Mouse (Mus musculus): Measurements from ENCODE around the gene Snx15.
A peak's percentile ranks its signal among the peaks of the same experiment; 100 is the strongest.
"Not testable (repeated sequence)": the region's sequence is repeated elsewhere in the genome, so short reads cannot be mapped to it uniquely, and the experiment has no call there.

The Snx15 gene

GRCm38 (mm10) chr19:6127760-6128341 is at the start of gene Snx15:
Gene Snx15, minus strand, starts transcription at chr19:6128304.
- DNase-seq = peak; percentile 96 to 98

DNA sequence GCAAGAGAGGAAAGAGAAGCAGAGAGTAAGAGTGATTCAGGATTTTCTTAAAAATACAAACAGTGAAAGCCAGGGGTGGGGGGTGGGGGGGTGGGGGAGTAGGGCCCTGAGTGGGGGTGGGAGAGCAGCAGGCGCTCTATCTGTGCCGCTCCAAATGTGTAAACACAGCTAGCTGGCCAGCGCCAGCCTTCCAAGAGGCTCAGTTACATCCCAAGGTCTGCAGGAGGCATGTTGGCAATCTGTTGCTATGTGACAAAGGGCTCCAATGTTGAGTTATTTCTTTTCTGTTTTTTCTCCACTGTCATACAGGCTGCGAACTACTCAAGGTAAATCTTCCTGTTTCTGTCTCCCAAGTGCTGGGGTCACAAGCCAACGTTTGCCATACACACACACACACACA is 46.7 kb upstream of the Snx15 start:
- DNase-seq = no peak

DNA sequence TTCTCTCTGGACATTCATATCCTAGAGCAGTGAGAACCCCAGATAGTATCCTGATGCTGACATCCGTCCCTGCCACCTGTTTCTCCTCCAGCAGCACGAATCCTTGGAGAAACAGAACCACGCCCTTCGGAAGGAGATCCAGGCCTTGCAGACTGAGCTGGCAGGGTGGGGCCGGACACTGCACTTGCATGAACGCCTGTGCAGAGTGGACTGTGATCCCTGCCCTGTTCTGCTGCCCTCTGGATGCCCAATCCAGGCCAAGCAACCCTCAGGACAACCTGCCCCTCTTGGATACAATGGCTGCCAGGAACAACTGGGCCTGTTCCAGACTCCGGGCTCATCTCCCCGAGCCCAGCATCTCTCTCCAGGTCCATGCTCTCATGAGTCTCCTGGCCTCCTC is 43.1 kb upstream of the Snx15 start:
- DNase-seq = no peak

DNA sequence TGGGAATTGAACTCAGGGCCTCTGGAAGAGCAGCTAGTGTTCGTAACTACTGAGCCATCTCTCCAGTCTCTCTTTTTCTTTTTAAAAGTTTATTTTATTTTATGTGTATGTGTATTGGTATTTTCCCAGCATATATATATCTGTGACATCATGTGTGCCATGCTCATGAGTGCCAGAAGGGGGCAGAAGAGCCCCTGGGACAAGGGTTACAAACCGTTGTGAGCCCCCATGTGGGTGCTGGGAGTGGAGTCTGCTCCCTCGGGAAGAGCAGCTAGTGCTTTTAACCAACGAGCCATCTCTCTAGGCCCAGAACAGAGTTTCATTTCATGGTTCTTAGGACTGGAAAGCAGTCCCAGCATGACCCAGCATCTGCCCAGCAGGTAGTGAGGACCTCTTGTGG is 38.6 kb upstream of the Snx15 start:
- DNase-seq = no peak

DNA sequence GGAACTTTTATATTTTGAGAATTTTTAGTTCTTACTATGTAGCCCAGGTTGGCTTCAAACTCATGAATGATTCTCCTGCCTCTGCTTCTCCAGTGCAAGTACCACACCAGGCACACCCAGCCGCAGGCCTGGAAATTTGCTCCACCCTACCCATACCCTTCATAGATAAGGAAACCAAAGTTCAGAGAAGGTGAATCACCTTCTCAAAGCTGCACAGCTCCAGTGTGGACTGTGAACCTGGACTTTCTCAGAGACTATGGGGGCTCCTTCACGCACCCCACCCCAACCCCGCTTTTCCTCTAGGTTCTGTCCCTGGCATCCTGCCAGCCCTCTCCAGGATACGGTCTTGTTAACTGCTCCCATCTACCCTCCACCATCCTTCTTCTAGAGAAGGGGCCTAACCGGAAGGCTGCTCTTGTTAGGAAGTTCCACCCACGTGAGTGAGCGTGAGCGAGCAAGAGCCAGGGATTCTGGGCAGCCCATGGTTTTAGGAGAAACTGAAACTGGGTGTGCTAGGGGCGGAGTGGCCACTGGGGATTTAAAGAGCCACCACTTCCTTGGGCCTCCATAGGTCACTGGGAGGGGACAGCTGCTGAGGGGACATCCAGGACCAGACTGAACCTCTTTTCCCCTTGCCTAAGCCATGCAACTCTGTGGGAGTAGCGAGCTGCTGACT is 35.9 kb upstream of the Snx15 start:
- peak; percentile 65 to 71 for DNase-seq

DNA sequence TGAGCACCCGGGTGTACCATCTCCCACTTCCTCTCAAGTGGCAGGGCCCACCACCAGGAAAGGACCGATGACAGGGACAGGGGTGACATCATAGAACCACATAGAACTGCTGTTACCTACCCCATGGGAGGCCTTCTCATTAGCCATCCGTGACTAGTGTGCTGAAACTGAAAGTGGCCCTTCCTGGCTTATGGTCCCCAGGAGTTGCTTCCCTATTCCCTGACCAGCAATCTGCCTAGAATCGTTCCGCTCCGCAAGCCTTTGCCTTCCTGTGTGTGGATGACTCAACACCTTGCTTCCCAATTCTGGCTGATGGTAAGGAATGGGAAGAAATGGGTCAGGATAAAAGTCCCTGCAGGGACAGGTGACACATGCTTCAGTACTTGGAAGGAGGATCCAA is 29.1 kb upstream of the Snx15 start:
- DNase-seq = peak in 1 of 2 experiments; percentile 23

DNA sequence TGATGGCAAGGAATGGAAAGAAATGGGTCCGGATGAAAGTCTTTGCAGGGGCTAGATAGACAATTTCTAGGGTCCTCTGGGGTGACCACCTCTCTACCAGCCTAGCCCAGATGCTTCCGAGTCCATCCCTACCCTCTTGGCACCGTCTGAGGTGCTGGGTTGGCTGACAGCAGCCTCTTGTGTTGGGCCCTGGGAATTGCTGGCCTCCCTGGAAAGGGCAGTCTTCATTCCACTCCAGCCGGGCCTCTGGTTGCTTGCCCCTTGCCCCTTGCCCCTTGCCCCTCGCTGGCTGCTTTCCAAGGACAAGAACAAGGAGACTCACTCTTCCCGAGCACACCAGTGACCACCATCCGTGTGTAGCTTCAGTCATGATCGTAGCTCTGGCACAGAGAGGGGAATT is 28.3 kb upstream of the Snx15 start:
- DNase-seq = no peak

GRCm38 (mm10) chr19:6155174-6155573 is 27.1 kb upstream of the Snx15 start:
- DNase-seq = no peak

DNA sequence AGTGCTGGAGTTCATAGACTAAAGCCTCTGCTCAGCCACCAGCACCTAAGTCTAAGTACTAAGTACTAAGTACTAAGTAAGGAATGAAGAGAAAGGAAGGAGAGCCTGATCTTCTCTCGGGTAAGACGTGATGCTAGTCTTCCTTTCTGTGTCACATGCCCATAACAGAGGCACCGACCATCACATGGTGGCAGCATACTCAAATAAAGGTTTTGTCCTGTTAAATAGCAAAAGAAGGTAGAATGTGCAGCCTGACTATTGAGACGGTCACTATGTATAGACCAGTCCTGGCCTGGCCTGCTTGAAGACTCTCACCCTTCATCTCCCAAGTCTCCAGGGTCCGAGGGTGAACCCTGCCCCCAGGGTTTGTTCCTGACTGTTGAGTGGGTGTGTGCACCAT is 16.7 kb upstream of the Snx15 start:
- no peak for DNase-seq

DNA sequence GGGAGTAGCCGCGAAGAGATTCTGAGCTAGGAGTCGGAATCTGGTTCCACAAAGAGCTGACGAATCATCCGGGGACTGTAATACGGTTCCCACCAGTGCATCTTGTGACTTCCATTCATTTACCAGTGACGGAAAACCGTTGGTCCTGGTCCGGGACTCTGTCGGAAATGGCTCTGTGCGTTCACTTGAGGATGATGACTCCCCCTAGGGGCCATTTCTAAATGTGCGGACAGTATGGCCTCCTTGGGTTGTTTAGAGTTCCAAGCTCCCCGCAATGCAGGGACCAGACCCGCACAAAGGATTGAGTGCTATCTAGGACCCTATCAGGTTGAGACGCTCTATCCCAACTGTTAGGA is 13.3 kb upstream of the Snx15 start, which contains the start of gene Arl2:
Gene Arl2 (minus strand): TSS at position 155 of the 356 bp plus-strand sequence.
- peak; percentile 82 to 86 for DNase-seq

DNA sequence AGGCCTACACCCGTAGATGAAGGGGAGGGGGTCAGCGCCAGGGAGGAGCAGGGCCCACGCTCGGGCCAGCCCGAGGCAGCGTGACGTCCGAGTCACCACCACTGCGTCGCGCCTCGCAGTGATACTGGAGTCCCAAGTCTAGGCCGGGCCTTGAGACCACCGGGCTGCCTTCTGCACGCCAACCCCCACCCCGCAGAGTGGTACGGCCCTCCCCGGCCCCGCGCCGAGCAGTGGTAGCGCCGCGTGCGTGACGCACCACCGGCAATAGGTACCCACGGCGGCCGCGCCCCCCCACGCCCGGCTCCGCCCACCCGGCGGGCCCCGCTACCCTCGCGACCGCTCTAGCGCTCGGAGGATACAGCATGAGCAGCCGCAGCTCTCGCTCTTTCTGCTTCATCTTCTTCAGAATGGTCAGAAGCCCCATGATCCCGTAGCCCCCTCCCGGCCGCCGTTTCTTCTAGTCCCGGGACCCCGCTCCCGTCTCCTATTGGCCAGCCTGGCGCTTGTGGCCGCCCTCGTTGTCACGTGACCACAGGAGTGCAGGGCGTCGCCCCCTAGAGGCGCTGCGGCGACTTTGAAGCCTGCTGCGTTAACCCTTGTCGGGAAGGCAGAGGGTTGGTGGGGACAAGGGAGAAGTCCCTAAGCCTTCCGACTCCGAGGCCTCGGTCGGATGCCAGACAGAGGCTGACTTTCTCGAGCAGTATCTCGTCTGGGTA is 12.7 kb upstream of the Snx15 start, which contains the start of gene Batf2:
Gene Batf2 (plus strand): TSS at position 306 of the 716 bp plus-strand sequence.
- DNase-seq = peak; percentile 93 to 95

GRCm38 (mm10) chr19:6140374-6140677 is 12.2 kb upstream of the Snx15 start:
- DNase-seq = no peak

GRCm38 (mm10) chr19:6139701-6140100 is 11.6 kb upstream of the Snx15 start:
- no peak for DNase-seq

GRCm38 (mm10) chr19:6136397-6136796 is 8.3 kb upstream of the Snx15 start:
- no peak for DNase-seq

DNA sequence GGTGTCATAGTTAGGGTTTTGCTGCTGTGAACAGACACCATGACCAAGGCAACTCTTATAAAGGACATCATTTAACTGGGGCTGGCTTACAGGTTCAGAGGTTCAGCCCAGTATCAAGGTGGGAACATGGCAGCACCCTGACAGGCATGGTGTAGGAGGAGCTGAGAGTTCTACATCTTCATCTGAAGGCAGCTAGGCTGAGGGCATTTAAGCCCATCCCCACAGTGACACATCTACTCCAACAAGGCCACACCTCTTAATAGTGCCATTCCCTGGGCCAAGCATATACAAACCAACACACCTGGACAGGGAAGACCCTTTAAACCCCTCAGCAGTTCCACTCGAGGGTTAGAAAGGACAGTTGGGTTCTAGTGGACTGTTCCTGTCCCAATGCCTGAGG is 5.1 kb upstream of the Snx15 start:
- DNase-seq = not testable (repeated sequence)

GRCm38 (mm10) chr19:6132171-6132827 is 4.2 kb upstream of the Snx15 start:
- DNase-seq = no peak

GRCm38 (mm10) chr19:6130414-6131128 is 2.5 kb upstream of the Snx15 start:
- not testable (repeated sequence) for DNase-seq

- no peak for DNase-seq
These were observed 1.1 kb downstream of the Snx15 start for GRCm38 (mm10) chr19:6126789-6127580.

GRCm38 (mm10) chr19:6126289-6126688 is 1.8 kb downstream of the Snx15 start:
- peak in 1 of 2 experiments; percentile 66 for DNase-seq

- no peak for DNase-seq
These were observed 3.2 kb downstream of the Snx15 start for GRCm38 (mm10) chr19:6124898-6125297.

GRCm38 (mm10) chr19:6123330-6123729 is 4.8 kb downstream of the Snx15 start:
- no peak for DNase-seq

- DNase-seq = no peak
These were observed 6.3 kb downstream of the Snx15 start for GRCm38 (mm10) chr19:6121761-6122160.

Measured in lung, postnatal 4 days (tissue).